Mouse (Mus musculus): ENCODE measurements around the gene Nefh.

GRCm38 (mm10) chr11:4987487-4987852, 39.6 kb upstream of the Nefh start:
- no peak for TF ChIP-seq POLR2A (IDR thresholded peaks at IDR 0.05; ENCODE audit: low read depth, low read length)
- no peak for TF ChIP-seq CTCF (IDR thresholded peaks at IDR 0.05; ENCODE audit: extremely low read depth, insufficient read length, insufficient replicate concordance, low read depth, low read length)
